Mouse (Mus musculus) right cerebral cortex, postnatal 10 days (tissue): ENCODE results near the gene Olfr1085.
"Not testable (repeated sequence)": the region's sequence is repeated elsewhere in the genome, so short reads cannot be mapped to it uniquely, and the experiment has no call there.

ENCODE experiments used
- DNase-seq, 2 experiments: peaks; one replicate each; pipeline ENCODE4 v3.0.0; 2021; ENCODE audit warnings: low spot score in 2 of 2

Olfr1085 gene

GRCm38 (mm10) chr2:86661919-86662318, at the start of gene Olfr1085:
Gene Olfr1085, minus strand, starts transcription at chr2:86662019.
- DNase-seq: no peak

- no peak for DNase-seq
These were observed 36.5 kb upstream of the Olfr1085 start, which contains the start of gene Olfr1087 for GRCm38 (mm10) chr2:86698295-86698694. Gene Olfr1087, minus strand, starts transcription at chr2:86698395.

- no peak for DNase-seq
These were observed 18.2 kb upstream of the Olfr1085 start, which contains the start of gene Olfr1086 for GRCm38 (mm10) chr2:86679992-86680391. Gene Olfr1086, minus strand, starts transcription at chr2:86680092.

- DNase-seq: not testable (repeated sequence)
These were observed 22.2 kb downstream of the Olfr1085 start, which contains the start of gene Olfr1084 for GRCm38 (mm10) chr2:86639625-86640024. Gene Olfr1084, minus strand, starts transcription at chr2:86639725.
